Mouse (Mus musculus): Measurements from ENCODE around the gene Egln2.
A peak's percentile ranks its signal among the peaks of the same experiment; 100 is the strongest.

Gene Egln2

GRCm38 (mm10) chr7:27174896-27175295, 8.3 kb upstream of the Egln2 start:
- DNase-seq (ENCODE audit: low spot score in 2 of 2): no peak

GRCm38 (mm10) chr7:27174496-27174895, 7.9 kb upstream of the Egln2 start:
- no peak for DNase-seq (ENCODE audit: low spot score in 2 of 2)

- no peak for DNase-seq (ENCODE audit: low spot score in 2 of 2)
Measured at GRCm38 (mm10) chr7:27170981-27171380, 4.4 kb upstream of the Egln2 start.

GRCm38 (mm10) chr7:27168371-27168770, 1.8 kb upstream of the Egln2 start:
- no peak for DNase-seq (ENCODE audit: low spot score in 2 of 2)

- no peak for DNase-seq (ENCODE audit: low spot score in 2 of 2)
Measured at GRCm38 (mm10) chr7:27167475-27168094, 983 bp upstream of the Egln2 start.

- peak in 1 of 2 experiments; percentile 66 for DNase-seq (ENCODE audit: low spot score in 2 of 2)
Measured at GRCm38 (mm10) chr7:27166229-27166613, 381 bp downstream of the Egln2 start.

- no peak for DNase-seq (ENCODE audit: low spot score in 2 of 2)
Measured at GRCm38 (mm10) chr7:27165696-27166095, 906 bp downstream of the Egln2 start.

- no peak for DNase-seq (ENCODE audit: low spot score in 2 of 2)
Measured at GRCm38 (mm10) chr7:27165007-27165655, 1.5 kb downstream of the Egln2 start.

- no peak for DNase-seq (ENCODE audit: low spot score in 2 of 2)
Measured at GRCm38 (mm10) chr7:27164112-27164947, 2.3 kb downstream of the Egln2 start.

GRCm38 (mm10) chr7:27163450-27163805, 3.2 kb downstream of the Egln2 start:
- DNase-seq (ENCODE audit: low spot score in 2 of 2): no peak

GRCm38 (mm10) chr7:27162780-27163449, 3.7 kb downstream of the Egln2 start:
- no peak for DNase-seq (ENCODE audit: low spot score in 2 of 2)

GRCm38 (mm10) chr7:27161744-27162143, 4.9 kb downstream of the Egln2 start:
- no peak for DNase-seq (ENCODE audit: low spot score in 2 of 2)

- DNase-seq (ENCODE audit: low spot score in 2 of 2): no peak
Measured at GRCm38 (mm10) chr7:27160921-27161320, 5.7 kb downstream of the Egln2 start.

GRCm38 (mm10) chr7:27159882-27160281, 6.7 kb downstream of the Egln2 start:
- peak; percentile 85 to 91 for DNase-seq (ENCODE audit: low spot score in 2 of 2)

GRCm38 (mm10) chr7:27159256-27159655, 7.3 kb downstream of the Egln2 start:
- no peak for DNase-seq (ENCODE audit: low spot score in 2 of 2)

- no peak for DNase-seq (ENCODE audit: low spot score in 2 of 2)
Measured at GRCm38 (mm10) chr7:27158171-27158570, 8.4 kb downstream of the Egln2 start.

GRCm38 (mm10) chr7:27156005-27156404, 10.6 kb downstream of the Egln2 start:
- DNase-seq (ENCODE audit: low spot score in 2 of 2): peak in 1 of 2 experiments; percentile 69

GRCm38 (mm10) chr7:27153205-27153764, 13.3 kb downstream of the Egln2 start, which contains the start of gene Cyp2t4:
Cyp2t4 (plus strand) TSS chr7:27153714.
- peak in 1 of 2 experiments; percentile 30 for DNase-seq (ENCODE audit: low spot score in 2 of 2)

GRCm38 (mm10) chr7:27136410-27136996, 30.1 kb downstream of the Egln2 start:
- no peak for DNase-seq (ENCODE audit: low spot score in 2 of 2)

GRCm38 (mm10) chr7:27133757-27134156, 32.8 kb downstream of the Egln2 start:
- no peak for DNase-seq (ENCODE audit: low spot score in 2 of 2)

- DNase-seq (ENCODE audit: low spot score in 2 of 2): no peak
Measured at GRCm38 (mm10) chr7:27133156-27133555, 33.4 kb downstream of the Egln2 start.
